Mouse (Mus musculus) adrenal gland, postnatal 4 days (tissue): ENCODE results near the gene Olfr888. TPM values are rescaled to one million over a fixed set of nuclear protein-coding genes. Genes with fewer than 3 reads are reported as not detected.

Experiments
- DNase-seq, 2 experiments: peaks; one replicate each; pipeline ENCODE4 v3.0.0; 2021 to 2022; ENCODE audit warnings: low spot score in 2 of 2, mixed read lengths in 2 of 2
- long read RNA-seq, 2 experiments: library from polyadenylated mRNA; stranded (forward); transcript quantifications; one replicate each; pipeline ENCODE4 v2.0.0; 2021
- total RNA-seq, 2 experiments: library from RNA; stranded (reverse); gene quantifications; 2 replicates each; pipeline ENCODE4 v1.2.3; 2021

Olfr888 gene
- not detected for total RNA-seq
- long read RNA-seq, experiment 1, result 0 reads
- long read RNA-seq, experiment 2, result 0 reads

DNA sequence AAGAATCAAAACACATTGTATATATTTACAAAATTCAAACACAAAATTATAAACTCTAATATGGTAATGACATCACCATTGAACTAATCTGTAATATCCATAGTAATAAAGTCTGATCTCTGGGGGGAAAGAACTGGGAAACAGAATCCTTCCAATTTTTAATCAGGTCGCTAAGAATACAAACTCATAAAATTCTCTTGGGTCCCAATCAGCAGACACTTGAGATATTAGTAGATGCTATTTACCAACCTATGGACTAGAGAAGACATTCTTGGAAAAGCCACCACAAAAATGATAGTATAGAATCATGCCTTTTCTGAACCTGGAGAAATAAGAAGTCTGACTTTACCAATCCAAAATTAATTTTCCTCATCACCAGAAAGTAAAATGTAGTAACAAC lies at the start of gene Olfr888:
TSS of gene Olfr888 (plus strand) at position 301 of the 400 bp plus-strand sequence.
- DNase-seq, result no peak

DNA sequence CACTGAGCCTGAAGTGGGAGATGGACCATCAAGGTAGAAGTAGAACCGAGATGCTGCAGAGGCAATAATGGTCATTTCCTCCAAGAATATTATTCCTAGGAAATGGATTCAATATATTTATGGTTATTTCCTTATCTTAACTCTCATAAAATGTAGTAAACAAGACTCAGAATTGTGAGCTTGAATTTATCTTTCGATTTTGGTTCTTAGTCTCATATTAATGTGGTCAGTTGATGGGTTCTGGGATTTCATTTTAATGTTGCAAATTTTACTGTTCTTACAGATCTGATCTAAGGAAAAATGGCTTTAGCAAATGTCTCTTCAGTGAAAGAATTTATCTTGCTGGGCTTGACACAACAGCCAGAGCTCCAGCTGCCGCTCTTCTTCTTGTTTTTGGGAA lies 46.9 kb upstream of the Olfr888 start, which contains the start of gene Olfr885:
TSS of gene Olfr885 (plus strand) at position 301 of the 400 bp plus-strand sequence.
- DNase-seq, result no peak

DNA sequence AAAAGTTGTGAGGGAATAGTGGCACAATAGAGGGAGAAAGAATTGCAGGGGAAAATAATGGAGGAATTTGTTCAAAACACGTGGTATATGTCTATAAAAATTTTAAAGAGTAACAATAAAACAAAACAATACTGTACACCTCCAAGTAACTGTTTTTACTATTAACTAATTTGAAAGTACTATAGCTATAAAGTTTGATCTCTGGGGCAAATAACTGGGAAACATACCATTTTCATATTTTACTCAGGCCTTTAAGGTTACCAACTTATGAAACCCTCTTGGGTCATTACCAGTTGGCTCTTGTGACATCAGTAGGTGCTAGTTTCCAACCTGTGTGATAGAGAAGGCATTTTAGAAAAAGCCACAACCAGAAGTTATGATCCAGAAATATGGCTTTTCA lies 24.2 kb upstream of the Olfr888 start, which contains the start of gene Olfr887:
TSS of gene Olfr887 (plus strand) at position 301 of the 400 bp plus-strand sequence.
- no peak for DNase-seq

DNA sequence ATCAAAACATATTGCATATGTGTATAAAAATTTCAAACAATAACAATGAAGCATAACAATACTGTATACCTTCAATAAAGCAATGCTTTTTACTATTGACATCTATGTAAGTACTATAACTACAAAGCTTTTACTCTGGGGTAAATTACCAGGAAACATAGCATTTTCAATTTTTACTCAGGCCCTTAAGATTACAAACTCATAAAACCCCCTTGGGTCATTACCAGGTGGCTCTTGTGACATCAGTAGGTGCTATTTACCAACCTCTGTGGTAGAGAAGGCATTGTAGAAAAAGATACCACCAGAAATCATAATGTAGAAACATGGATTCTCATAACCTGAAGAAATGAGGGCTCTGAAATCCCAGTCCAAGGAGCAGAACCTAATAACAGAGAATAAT lies 7.0 kb downstream of the Olfr888 start, which contains the start of gene Olfr889:
TSS of gene Olfr889 (plus strand) at position 301 of the 400 bp plus-strand sequence.
- DNase-seq, result no peak

DNA sequence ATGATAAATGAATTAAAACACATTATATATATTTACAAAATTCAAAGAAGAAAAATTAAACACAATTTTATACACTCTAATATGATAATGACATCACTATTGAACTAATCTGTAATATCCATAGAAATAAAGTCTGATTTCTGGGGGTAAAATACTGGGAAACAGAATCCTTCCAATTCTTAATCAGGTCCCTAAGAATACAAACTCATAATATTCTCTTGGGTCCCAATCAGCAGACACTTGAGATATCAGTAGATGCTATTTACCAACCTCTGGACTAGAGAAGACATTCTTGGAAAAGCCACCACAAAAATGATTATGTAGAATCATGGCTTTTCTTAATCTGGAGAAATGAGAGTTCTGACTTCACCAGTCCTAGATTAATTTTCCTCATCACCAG lies 34.3 kb downstream of the Olfr888 start, which contains the start of gene Olfr890:
TSS of gene Olfr890 (plus strand) at position 301 of the 400 bp plus-strand sequence.
- no peak for DNase-seq

Other genes starting within 250 kb of the Olfr888 start
- not detected for gene Olfr145, start 211.4 kb upstream of the Olfr888 start, total RNA-seq
- not detected for gene Olfr878, start 190.3 kb upstream of the Olfr888 start, total RNA-seq
- gene Olfr881, start 116.3 kb upstream of the Olfr888 start, total RNA-seq, result not detected
- gene Olfr883, start 82.3 kb upstream of the Olfr888 start, total RNA-seq, result not detected
- gene Olfr884, start 61.6 kb upstream of the Olfr888 start, total RNA-seq, result not detected
- gene Olfr885, start 46.8 kb upstream of the Olfr888 start, total RNA-seq, result not detected
- not detected for gene Olfr887, start 24.1 kb upstream of the Olfr888 start, total RNA-seq
- gene Olfr889, start 7.1 kb downstream of the Olfr888 start, total RNA-seq, result under 1 TPM in 1 of 2 experiments, not detected in 1; 0.17 TPM
- not detected for gene Olfr890, start 34.4 kb downstream of the Olfr888 start, total RNA-seq
- not detected for gene Olfr891, start 72.7 kb downstream of the Olfr888 start, total RNA-seq
- gene Olfr893, start 100.2 kb downstream of the Olfr888 start, total RNA-seq, result not detected
- not detected for gene Olfr894, start 109.9 kb downstream of the Olfr888 start, total RNA-seq
- gene Olfr143, start 144.6 kb downstream of the Olfr888 start, total RNA-seq, result not detected
- gene Olfr895, start 159.7 kb downstream of the Olfr888 start, total RNA-seq, result not detected
- not detected for gene Olfr896-ps1, start 183.0 kb downstream of the Olfr888 start, total RNA-seq
- gene Olfr25, start 220.9 kb downstream of the Olfr888 start, total RNA-seq, result not detected
- gene Olfr898, start 240.3 kb downstream of the Olfr888 start, total RNA-seq, result not detected